Mouse (Mus musculus): ENCODE measurements around the gene Ccdc50. TPM values are rescaled to one million over a fixed set of nuclear protein-coding genes. Genes with fewer than 3 reads are reported as not detected.

The Ccdc50 gene
- total RNA-seq, 1 experiment from 2014 or later, result 96.1 TPM

Other genes with a start within 250 kb of the Ccdc50 start
- gene Ostn, start 81.4 kb upstream of the Ccdc50 start, total RNA-seq (2021), result not detected in 2 replicates
- not detected in 2 replicates for gene Uts2b, start 18.6 kb upstream of the Ccdc50 start, total RNA-seq (2021)